Mouse (Mus musculus) neural tube, embryonic 14.5 days (tissue): Measurements from ENCODE around the gene Rnf182. TPM values are rescaled to one million over a fixed set of nuclear protein-coding genes. Genes with fewer than 3 reads are reported as not detected.
A peak's percentile ranks its signal among the peaks of the same experiment; 100 is the strongest.

Experiments
- ATAC-seq: fragments of 200-750 bp; cut with Nextera tagmentation; 2 replicates; pipeline ENCODE4 v1.8.0; 2017; ENCODE audit warnings: low read depth, mild to moderate bottlenecking, moderate TSS enrichment, moderate library complexity
- H3K27ac ChIP-seq: fragments of 300-500 bp; sonication (generic); 2 replicates; pipeline ENCODE4 v1.5.1; 2014; ENCODE audit warnings: low read depth, mild to moderate bottlenecking, control low read depth, low read length, moderate library complexity, mixed read lengths
- H3K27me3 ChIP-seq: fragments of 300-500 bp; sonication (generic); 2 replicates; pipeline ENCODE4 v1.6.1; 2014; ENCODE audit warnings: low read length; ENCODE audit not compliant: control insufficient read depth, insufficient read depth
- H3K36me3 ChIP-seq: fragments of 300-500 bp; sonication (generic); 2 replicates; pipeline ENCODE4 v1.6.1; 2014; ENCODE audit warnings: low read length, mixed read lengths; ENCODE audit not compliant: control insufficient read depth, insufficient read depth
- H3K4me1 ChIP-seq: fragments of 300-500 bp; sonication (generic); 2 replicates; pipeline ENCODE4 v1.6.1; 2014; ENCODE audit warnings: low read length; ENCODE audit not compliant: control insufficient read depth, insufficient read depth
- H3K4me2 ChIP-seq: fragments of 300-500 bp; sonication (generic); 2 replicates; pipeline ENCODE4 v1.6.1; 2014; ENCODE audit warnings: mild to moderate bottlenecking, low read depth, low read length, control low read depth
- H3K4me3 ChIP-seq: fragments of 300-500 bp; sonication (generic); 2 replicates; pipeline ENCODE4 v1.5.1; 2014; ENCODE audit warnings: low read depth, low read length, control low read depth, mixed read lengths
- H3K9ac ChIP-seq: fragments of 300-500 bp; sonication (generic); replicated peaks from 2 replicates; pipeline ENCODE4 v1.6.1; 2014; ENCODE audit warnings: low read depth, mild to moderate bottlenecking, control low read depth, low read length, mixed read lengths
- H3K9me3 ChIP-seq: fragments of 300-500 bp; sonication (generic); 2 replicates; pipeline ENCODE4 v1.6.1; 2016; ENCODE audit warnings: low read length; ENCODE audit not compliant: control insufficient read depth
- WGBS: fragments of 180-500 bp; shearing (Covaris S2); extraction: QIAGEN DNeasy Blood & Tissue Kit; methylation state at CpG from one replicate; pipeline ENCODE4 v1.1.7; 2014; 5-methylcytosine and 5-hydroxymethylcytosine counted together
- polyA plus RNA-seq: library from polyadenylated mRNA; unstranded; fragments of >200 nt; fragmentation: Nextera tagmentation; extraction: Ambion mirVana; gene quantifications from 2 replicates; pipeline ENCODE4 v1.2.1, GENCODE M21; 2014

Gene Rnf182
- polyA plus RNA-seq, 1 experiment from 2014 or later, result 35.1 TPM

- ATAC-seq, result no peak
- Histone ChIP-seq H3K9ac (no peak overlapping the region), H3K27ac (no peak overlapping the region), H3K4me2 (no peak overlapping the region), H3K4me3 (no peak overlapping the region), H3K9me3 (no peaks in the 10 kb centered on the region), H3K4me1 (no peaks in the 10 kb centered on the region), H3K36me3 (no peaks in the 10 kb centered on the region), H3K27me3 (no peaks in the 10 kb centered on the region)
- WGBS, result 89% methylated on average over 6 of the region's 6 CpGs
Measured at GRCm38 (mm10) chr13:43666920-43667319, 51.4 kb downstream of the Rnf182 start.

GRCm38 (mm10) chr13:43677159-43677882 is 61.8 kb downstream of the Rnf182 start:
- H3K4me1 ChIP-seq, result no peaks in the 10 kb centered on the region
- no peak overlapping the region for H3K27ac ChIP-seq
- 77% methylated on average over 8 of the region's 8 CpGs for WGBS
- H3K36me3 ChIP-seq, result no peaks in the 10 kb centered on the region
- H3K4me2 ChIP-seq, result no peak overlapping the region
- H3K9ac ChIP-seq, result no peak overlapping the region
- H3K4me3 ChIP-seq, result no peak overlapping the region
- no peak for ATAC-seq
- H3K27me3 ChIP-seq, result no peaks in the 10 kb centered on the region
- no peaks in the 10 kb centered on the region for H3K9me3 ChIP-seq

- H3K27me3 ChIP-seq, result no peaks in the 10 kb centered on the region
- no peak overlapping the region for H3K27ac ChIP-seq
- H3K4me2 ChIP-seq, result no peak overlapping the region
- no peaks in the 10 kb centered on the region for H3K4me1 ChIP-seq
- H3K9me3 ChIP-seq, result no peaks in the 10 kb centered on the region
- 73% methylated on average over 5 of the region's 5 CpGs for WGBS
- peak; percentile 56; the same call in 1 of the 2 replicates for ATAC-seq
- no peak overlapping the region for H3K4me3 ChIP-seq
- H3K36me3 ChIP-seq, result no peaks in the 10 kb centered on the region
- no peak overlapping the region for H3K9ac ChIP-seq
Measured at GRCm38 (mm10) chr13:43677883-43678244, 62.4 kb downstream of the Rnf182 start.

GRCm38 (mm10) chr13:43684499-43684994 is 69.0 kb downstream of the Rnf182 start:
- WGBS, result 17% methylated on average over 8 of the region's 8 CpGs
- peaks cover 4% of the 10 kb centered on the region; the same call in 1 of the 2 replicates for H3K4me1 ChIP-seq
- no peak overlapping the region for H3K4me3 ChIP-seq
- H3K4me2 ChIP-seq, result no peak overlapping the region
- H3K27ac ChIP-seq, result peak overlapping the region; percentile 4; the same call in 1 of the 2 replicates
- ATAC-seq, result peak; percentile 84
- H3K27me3 ChIP-seq, result no peaks in the 10 kb centered on the region
- no peaks in the 10 kb centered on the region for H3K36me3 ChIP-seq
- H3K9ac ChIP-seq, result no peak overlapping the region
- no peaks in the 10 kb centered on the region for H3K9me3 ChIP-seq

GRCm38 (mm10) chr13:43688065-43688464 is 72.6 kb downstream of the Rnf182 start:
- no peaks in the 10 kb centered on the region for H3K36me3 ChIP-seq
- H3K4me1 ChIP-seq, result peaks cover 7% of the 10 kb centered on the region; the same call in 1 of the 2 replicates
- no peak overlapping the region for H3K27ac ChIP-seq
- no peak for ATAC-seq
- H3K4me2 ChIP-seq, result no peak overlapping the region
- no peaks in the 10 kb centered on the region for H3K9me3 ChIP-seq
- H3K27me3 ChIP-seq, result no peaks in the 10 kb centered on the region
- H3K4me3 ChIP-seq, result no peak overlapping the region
- H3K9ac ChIP-seq, result no peak overlapping the region
- WGBS, result 89% methylated on average over 10 of the region's 10 CpGs

GRCm38 (mm10) chr13:43691755-43692154 is 76.2 kb downstream of the Rnf182 start:
- Histone ChIP-seq H3K4me2 (no peak overlapping the region), H3K27me3 (no peaks in the 10 kb centered on the region), H3K9ac (no peak overlapping the region), H3K4me1 (peaks cover 3% of the 10 kb centered on the region; the same call in 1 of the 2 replicates), H3K36me3 (no peaks in the 10 kb centered on the region), H3K27ac (no peak overlapping the region), H3K9me3 (no peaks in the 10 kb centered on the region), H3K4me3 (no peak overlapping the region)
- ATAC-seq, result no peak
- 64% methylated on average over 3 of the region's 3 CpGs for WGBS

GRCm38 (mm10) chr13:43695521-43695920 is 80.0 kb downstream of the Rnf182 start:
- no peak overlapping the region for H3K4me2 ChIP-seq
- no peak overlapping the region for H3K4me3 ChIP-seq
- peaks cover 3% of the 10 kb centered on the region; the same call in 1 of the 2 replicates for H3K4me1 ChIP-seq
- no peaks in the 10 kb centered on the region for H3K27me3 ChIP-seq
- H3K36me3 ChIP-seq, result no peaks in the 10 kb centered on the region
- no peak overlapping the region for H3K27ac ChIP-seq
- no peak for ATAC-seq
- no peaks in the 10 kb centered on the region for H3K9me3 ChIP-seq
- H3K9ac ChIP-seq, result no peak overlapping the region

- no peak for ATAC-seq
- Histone ChIP-seq H3K9ac (no peak overlapping the region), H3K9me3 (no peaks in the 10 kb centered on the region), H3K27ac (no peak overlapping the region), H3K4me3 (no peak overlapping the region), H3K36me3 (no peaks in the 10 kb centered on the region), H3K4me2 (no peak overlapping the region), H3K4me1 (peaks cover 3% of the 10 kb centered on the region; the same call in 1 of the 2 replicates), H3K27me3 (no peaks in the 10 kb centered on the region)
- WGBS, result 85% methylated on average over 7 of the region's 7 CpGs
Measured at GRCm38 (mm10) chr13:43696011-43696410, 80.5 kb downstream of the Rnf182 start.

- no peak for ATAC-seq
- H3K4me3 ChIP-seq, result no peak overlapping the region
- H3K27me3 ChIP-seq, result no peaks in the 10 kb centered on the region
- WGBS, result 89% methylated on average over 7 of the region's 7 CpGs
- no peak overlapping the region for H3K27ac ChIP-seq
- H3K9me3 ChIP-seq, result no peaks in the 10 kb centered on the region
- no peak overlapping the region for H3K4me2 ChIP-seq
- H3K36me3 ChIP-seq, result no peaks in the 10 kb centered on the region
- no peak overlapping the region for H3K9ac ChIP-seq
- H3K4me1 ChIP-seq, result no peaks in the 10 kb centered on the region
Measured at GRCm38 (mm10) chr13:43698506-43698905, 83.0 kb downstream of the Rnf182 start.
